Mouse (Mus musculus) midbrain, postnatal 0 days (tissue): ENCODE data around the gene Fcgr2b. TPM values are rescaled to one million over a fixed set of nuclear protein-coding genes. Genes with fewer than 3 reads are reported as not detected.

ENCODE experiments used
- ATAC-seq: fragments of 200-750 bp; cut with Nextera tagmentation; 2 replicates; pipeline ENCODE4 v1.8.0; 2017; ENCODE audit warnings: moderate number of reproducible peaks, mild to moderate bottlenecking, moderate TSS enrichment, moderate library complexity; ENCODE audit not compliant: low FRiP score
- DNase-seq: peaks from one replicate; pipeline ENCODE4 v3.0.0-alpha.2; 2015; ENCODE audit warnings: low spot score
- H3K27ac ChIP-seq: fragments of 300-500 bp; sonication (generic); 2 replicates; pipeline ENCODE4 v1.5.1; 2014; ENCODE audit warnings: low read depth, mild to moderate bottlenecking, low read length, mixed read lengths
- H3K27me3 ChIP-seq: fragments of 300-500 bp; sonication (generic); 2 replicates; pipeline ENCODE4 v1.6.1; 2014; ENCODE audit warnings: low read length, control low read depth, mixed read lengths; ENCODE audit not compliant: insufficient read depth
- H3K36me3 ChIP-seq: fragments of 300-500 bp; sonication (generic); 2 replicates; pipeline ENCODE4 v1.6.1; 2014; ENCODE audit warnings: low read length, control low read depth, mixed read lengths; ENCODE audit not compliant: insufficient read depth
- H3K4me1 ChIP-seq: fragments of 300-500 bp; sonication (generic); 2 replicates; pipeline ENCODE4 v1.6.1; 2014; ENCODE audit warnings: mild to moderate bottlenecking, control low read depth, antibody characterized with exemption, low read length, mixed read lengths; ENCODE audit not compliant: insufficient read depth
- H3K4me2 ChIP-seq: fragments of 300-500 bp; sonication (generic); 2 replicates; pipeline ENCODE4 v1.6.1; 2014; ENCODE audit warnings: low read depth, mild to moderate bottlenecking, low read length, mixed read lengths; ENCODE audit not compliant: poor library complexity, severe bottlenecking
- H3K4me3 ChIP-seq: fragments of 300-500 bp; sonication (generic); 2 replicates; pipeline ENCODE4 v1.5.1; 2014; ENCODE audit warnings: low read depth, mild to moderate bottlenecking, low read length, moderate library complexity
- H3K9ac ChIP-seq: fragments of 300-500 bp; sonication (generic); replicated peaks from 2 replicates; pipeline ENCODE4 v1.6.1; 2014; ENCODE audit warnings: mild to moderate bottlenecking, low read length, moderate library complexity, mixed read lengths; ENCODE audit not compliant: poor library complexity, severe bottlenecking
- H3K9me3 ChIP-seq: fragments of 300-500 bp; sonication (generic); 2 replicates; pipeline ENCODE4 v1.6.1; 2016; ENCODE audit warnings: low read length, control low read depth
- CTCF ChIP-seq: IDR thresholded peaks from 2 replicates; pipeline ENCODE4 v1.5.1; 2016; ENCODE audit warnings: antibody characterized with exemption, mild to moderate bottlenecking
- WGBS: fragments of 180-500 bp; shearing (Covaris S2); extraction: QIAGEN DNeasy Blood & Tissue Kit; methylation state at CpG from one replicate; pipeline ENCODE4 v1.1.7; 2014; 5-methylcytosine and 5-hydroxymethylcytosine counted together
- polyA plus RNA-seq: library from polyadenylated mRNA; unstranded; fragments of >200 nt; fragmentation: Nextera tagmentation; extraction: Ambion mirVana; gene quantifications from 2 replicates; pipeline ENCODE4 v1.2.1, GENCODE M21; 2015
- total RNA-seq: library from RNA; depleted of rRNA; stranded (reverse); fragments of >200 nt; gene quantifications from 2 replicates; pipeline ENCODE4 v1.2.3, GENCODE M21; 2014

The Fcgr2b gene
- total and polyA plus RNA-seq, 2 experiments from 2014 or later, result 2.1 to 6.6 TPM

- H3K4me1 ChIP-seq, result no peaks in the 10 kb centered on the region
- no peaks in the 10 kb centered on the region for H3K27me3 ChIP-seq
- no peak overlapping the region for H3K4me2 ChIP-seq
- no peak overlapping the region for H3K27ac ChIP-seq
- no peak overlapping the region for H3K9ac ChIP-seq
- no peak for ATAC-seq
- no peak for TF ChIP-seq CTCF
- no peaks in the 10 kb centered on the region for H3K9me3 ChIP-seq
- DNase-seq, result no peak
- no peak overlapping the region for H3K4me3 ChIP-seq
- WGBS, result 65% methylated on average over 2 of the region's 2 CpGs
- no peaks in the 10 kb centered on the region for H3K36me3 ChIP-seq
These were observed 47.9 kb downstream of the Fcgr2b start for GRCm38 (mm10) chr1:170928467-170928866.

GRCm38 (mm10) chr1:170927378-170927777 lies 49.0 kb downstream of the Fcgr2b start, which contains the start of gene Fcrla:
Gene Fcrla (minus strand): TSS chr1:170927583.
- no peaks in the 10 kb centered on the region for H3K4me1 ChIP-seq
- no peaks in the 10 kb centered on the region for H3K27me3 ChIP-seq
- ATAC-seq (no peak), DNase-seq (no peak)
- H3K27ac ChIP-seq, result no peak within 1 kb of the TSS
- no peak within 1 kb of the TSS for H3K9ac ChIP-seq
- 83% methylated on average over 3 of the region's 3 CpGs for WGBS
- no peaks in the 10 kb centered on the region for H3K9me3 ChIP-seq
- H3K36me3 ChIP-seq, result no peaks in the 10 kb centered on the region
- H3K4me3 ChIP-seq, result no peak within 1 kb of the TSS
- no peak for TF ChIP-seq CTCF
- no peak within 1 kb of the TSS for H3K4me2 ChIP-seq

GRCm38 (mm10) chr1:170926941-170927340 lies 49.4 kb downstream of the Fcgr2b start:
- Histone ChIP-seq H3K4me1 (no peaks in the 10 kb centered on the region), H3K36me3 (no peaks in the 10 kb centered on the region), H3K4me3 (no peak overlapping the region), H3K4me2 (no peak overlapping the region), H3K27me3 (no peaks in the 10 kb centered on the region), H3K27ac (no peak overlapping the region), H3K9ac (no peak overlapping the region), H3K9me3 (no peaks in the 10 kb centered on the region)
- no peak for TF ChIP-seq CTCF
- ATAC-seq (no peak), DNase-seq (no peak)
- WGBS, result 53% methylated on average over 6 of the region's 6 CpGs

- H3K4me3 ChIP-seq, result no peak overlapping the region
- H3K27me3 ChIP-seq, result no peaks in the 10 kb centered on the region
- DNase-seq (no peak), ATAC-seq (no peak)
- H3K9ac ChIP-seq, result no peak overlapping the region
- H3K4me1 ChIP-seq, result no peaks in the 10 kb centered on the region
- H3K27ac ChIP-seq, result no peak overlapping the region
- no peak for TF ChIP-seq CTCF
- H3K36me3 ChIP-seq, result no peaks in the 10 kb centered on the region
- 81% methylated on average over 6 of the region's 6 CpGs for WGBS
- no peak overlapping the region for H3K4me2 ChIP-seq
- H3K9me3 ChIP-seq, result no peaks in the 10 kb centered on the region
These were observed 51.9 kb downstream of the Fcgr2b start for GRCm38 (mm10) chr1:170924485-170924884.

- WGBS, result 90% methylated on average over 8 of the region's 8 CpGs
- Histone ChIP-seq H3K9me3 (no peaks in the 10 kb centered on the region), H3K4me3 (no peak overlapping the region), H3K9ac (no peak overlapping the region), H3K27ac (no peak overlapping the region), H3K36me3 (no peaks in the 10 kb centered on the region), H3K4me1 (no peaks in the 10 kb centered on the region), H3K4me2 (no peak overlapping the region), H3K27me3 (no peaks in the 10 kb centered on the region)
- TF ChIP-seq CTCF, result no peak
- DNase-seq (no peak), ATAC-seq (no peak)
These were observed 57.0 kb downstream of the Fcgr2b start for GRCm38 (mm10) chr1:170919308-170919707.

GRCm38 (mm10) chr1:170915657-170916056 lies 60.7 kb downstream of the Fcgr2b start:
- no peak overlapping the region for H3K4me3 ChIP-seq
- TF ChIP-seq CTCF, result no peak
- no peak for ATAC-seq

More at GRCm38 (mm10) chr1:170915657-170916056, 60.7 kb downstream of the Fcgr2b start:
- no peaks in the 10 kb centered on the region for H3K9me3 ChIP-seq
- H3K36me3 ChIP-seq, result no peaks in the 10 kb centered on the region
- no peak for DNase-seq
- H3K9ac ChIP-seq, result no peak overlapping the region
- WGBS, result 76% methylated on average over 5 of the region's 5 CpGs
- no peaks in the 10 kb centered on the region; the same call in 1 of the 2 replicates for H3K27me3 ChIP-seq
- H3K27ac ChIP-seq, result no peak overlapping the region
- H3K4me1 ChIP-seq, result no peaks in the 10 kb centered on the region
- no peak overlapping the region for H3K4me2 ChIP-seq
